Mouse (Mus musculus) CD8-positive naive resting alpha-beta T cell, adult 2 months (primary cell): ENCODE data around the gene Apex1.
"Not testable (repeated sequence)": the region's sequence is repeated elsewhere in the genome, so short reads cannot be mapped to it uniquely, and the experiment has no call there.

ENCODE experiments used
- DNase-seq, 2 experiments: peaks; one replicate each; pipeline ENCODE4 v3.0.0; 2022; ENCODE audit warnings: low read depth in 2 of 2, low spot score in 2 of 2

The Apex1 gene

GRCm38 (mm10) chr14:50924281-50925064, at the start of gene Apex1, which contains the start of gene Osgep:
Gene Apex1 (plus strand): TSS chr14:50924968.
Gene Osgep (minus strand): TSS chr14:50924893.
- peak; percentile 96 to 98 for DNase-seq

DNA sequence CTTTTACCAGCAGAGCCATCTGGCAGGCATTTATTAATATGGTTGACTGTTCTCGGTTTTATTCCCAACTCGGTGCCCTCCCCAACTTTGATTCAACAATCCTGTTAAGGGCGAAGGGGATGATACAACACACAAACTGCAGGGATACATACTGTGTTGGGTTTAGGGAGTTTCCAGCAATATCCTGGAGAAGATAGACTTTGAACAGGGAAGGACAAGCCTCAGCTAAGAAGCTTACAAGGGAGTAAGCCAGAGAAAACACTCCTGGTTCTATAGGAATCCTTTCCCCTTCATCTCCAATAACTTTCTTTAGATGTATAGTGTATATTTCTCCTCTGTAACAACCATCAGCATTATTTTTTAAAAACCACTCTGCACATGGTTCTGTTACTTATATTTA, 49.6 kb upstream of the Apex1 start:
- no peak for DNase-seq

DNA sequence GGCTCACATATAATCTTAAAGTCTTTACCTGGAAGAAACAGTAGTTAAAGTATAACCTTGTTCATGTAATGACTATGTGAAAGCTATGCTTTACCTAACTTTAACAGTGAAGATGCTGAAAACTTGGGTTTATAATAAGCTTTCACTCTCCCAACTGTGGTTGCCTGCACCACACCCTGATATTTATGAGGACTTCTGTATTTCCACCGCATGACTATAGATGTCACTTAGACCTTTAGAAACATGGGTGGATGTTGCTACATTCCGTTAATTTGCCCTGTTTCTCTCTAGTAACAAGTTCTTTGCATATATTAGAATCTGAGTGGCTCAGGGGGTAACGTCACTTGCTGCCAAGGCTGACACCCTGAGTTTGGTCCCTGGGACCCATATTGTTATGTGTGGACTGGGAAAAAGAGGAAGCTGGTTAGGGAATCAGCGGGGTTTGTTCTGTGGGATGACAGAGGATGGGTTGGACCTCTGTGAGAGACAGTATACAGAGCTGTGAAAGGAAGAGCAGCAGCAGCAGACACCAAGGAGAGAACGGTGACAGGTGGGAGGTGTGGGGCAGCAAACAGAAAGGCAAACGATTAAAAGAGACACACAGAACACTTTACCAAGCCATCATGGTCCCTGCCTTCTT, 49.1 kb upstream of the Apex1 start:
- no peak for DNase-seq

DNA sequence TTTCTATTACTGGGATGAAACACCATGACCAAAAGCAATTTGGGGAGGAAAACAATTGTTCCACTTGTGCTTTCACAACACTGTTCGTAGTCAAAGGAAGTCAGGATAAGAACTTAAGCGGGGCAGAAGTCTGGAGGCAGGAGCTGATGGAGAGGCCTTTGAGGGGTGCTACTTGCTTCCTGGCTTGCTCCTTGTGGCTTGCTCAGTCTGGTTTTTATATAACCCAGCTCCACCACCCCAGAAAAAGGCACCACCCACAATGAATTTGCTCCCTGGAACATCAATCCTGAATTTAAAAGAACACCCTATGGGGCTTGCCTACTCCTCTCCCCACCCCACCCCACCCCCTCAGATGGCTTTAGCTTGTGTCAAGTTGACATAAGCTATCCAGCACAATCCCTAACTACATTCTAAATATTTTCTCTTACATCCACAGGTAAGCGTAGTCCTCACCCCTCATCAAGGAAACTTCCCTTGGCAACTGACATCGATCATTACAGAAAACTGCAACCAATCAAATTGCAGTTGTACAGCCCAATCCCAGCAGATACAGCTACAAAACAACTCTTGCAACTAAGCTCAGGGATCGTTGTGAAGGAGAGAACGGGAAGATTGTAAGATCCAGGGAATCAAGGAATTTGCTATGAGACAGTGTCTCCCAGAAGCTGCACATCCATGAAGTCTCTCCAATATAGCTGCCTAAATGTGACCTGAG, 48.4 kb upstream of the Apex1 start:
- DNase-seq, result no peak

DNA sequence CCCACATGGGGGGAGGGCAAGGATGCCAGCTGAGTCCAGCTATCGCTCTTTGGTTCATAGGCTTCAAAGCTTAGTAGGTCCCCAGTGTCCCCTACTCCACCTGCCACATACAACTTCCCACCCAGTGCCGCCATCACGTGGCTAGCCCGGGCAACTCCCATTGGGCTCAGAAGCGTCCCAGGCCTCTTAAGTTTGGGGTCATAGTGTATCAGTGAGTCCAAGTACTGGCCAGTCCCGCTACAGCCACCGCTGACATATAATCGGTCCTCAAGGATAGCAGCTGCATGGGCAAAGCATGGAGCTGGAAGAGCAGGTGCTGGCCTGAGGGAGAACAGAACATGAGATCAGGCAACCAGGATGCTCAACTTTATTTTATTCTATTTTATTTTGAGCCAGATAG, 33.1 kb upstream of the Apex1 start:
- no peak for DNase-seq

GRCm38 (mm10) chr14:50892091-50892490, 32.7 kb upstream of the Apex1 start:
- no peak for DNase-seq

DNA sequence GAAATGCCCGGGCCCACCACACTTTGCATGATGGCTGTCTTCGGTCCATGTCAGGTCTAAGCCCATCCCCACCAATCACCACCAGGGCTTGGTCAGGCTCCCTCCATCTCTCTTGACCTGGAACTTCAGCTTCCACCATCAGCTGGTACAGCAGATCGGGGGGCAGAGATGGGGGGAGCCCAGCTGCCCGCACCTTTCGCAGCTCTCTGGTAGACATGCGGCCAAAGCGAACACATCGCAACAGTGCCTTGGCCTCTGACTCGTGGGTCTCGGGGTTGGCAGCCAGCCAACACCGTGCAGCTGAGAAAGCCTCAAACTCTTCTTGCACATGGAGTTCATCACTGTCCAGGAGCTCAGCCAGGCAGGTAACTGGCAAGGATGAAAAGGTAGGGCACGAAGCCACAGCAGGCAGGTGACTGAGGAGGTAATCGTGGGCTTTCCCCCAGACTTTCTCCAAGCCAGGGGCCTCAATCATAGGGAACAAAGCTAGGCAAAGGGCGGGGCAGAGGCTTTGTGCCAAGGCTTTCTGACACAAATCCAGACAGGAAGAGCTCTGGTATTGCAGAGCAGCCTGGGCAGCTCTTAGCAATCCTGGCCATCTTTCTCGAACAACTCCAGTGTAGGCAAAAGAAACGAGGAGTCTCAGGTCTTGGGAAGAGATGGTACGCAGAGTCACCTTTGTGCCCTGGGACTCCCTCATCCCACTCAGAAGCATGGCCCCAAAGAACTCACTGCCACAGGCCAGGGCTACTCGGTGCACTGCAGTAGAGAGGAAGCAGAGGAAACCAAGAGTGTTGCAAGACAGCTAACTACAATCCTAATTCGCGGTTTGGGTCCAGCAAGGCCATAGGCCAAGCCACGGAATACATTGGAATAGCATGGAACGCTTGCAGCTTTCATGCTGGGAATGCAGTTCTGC, 32.0 kb upstream of the Apex1 start:
- no peak for DNase-seq

- DNase-seq, result no peak
Measured at GRCm38 (mm10) chr14:50895407-50895806, 29.4 kb upstream of the Apex1 start.

GRCm38 (mm10) chr14:50895985-50896746, 28.6 kb upstream of the Apex1 start:
- DNase-seq, result no peak

GRCm38 (mm10) chr14:50896747-50897373, 27.9 kb upstream of the Apex1 start:
- no peak for DNase-seq

DNA sequence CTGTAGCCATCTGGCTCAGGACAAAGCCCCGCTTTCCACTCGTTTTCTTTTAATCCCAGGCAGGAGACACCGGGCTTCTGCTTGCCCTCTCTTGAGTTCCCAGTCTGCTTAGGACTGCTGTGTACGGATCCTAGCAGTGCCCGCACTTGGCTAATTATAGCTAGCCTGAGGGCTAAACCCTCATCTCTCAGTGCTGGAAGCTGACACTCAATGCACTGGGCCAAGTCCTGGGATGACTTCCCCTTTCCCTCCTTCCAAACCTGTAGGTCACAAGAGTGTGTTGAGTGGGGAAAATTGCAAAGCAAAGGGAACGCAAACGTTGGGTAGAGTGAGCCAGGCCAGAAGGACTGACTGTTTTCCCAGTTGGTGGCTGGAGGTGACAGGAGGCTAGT, 27.4 kb upstream of the Apex1 start, which contains the start of gene Klhl33:
Klhl33 (minus strand) TSS at position 134 of the 392 bp plus-strand sequence.
- no peak for DNase-seq

DNA sequence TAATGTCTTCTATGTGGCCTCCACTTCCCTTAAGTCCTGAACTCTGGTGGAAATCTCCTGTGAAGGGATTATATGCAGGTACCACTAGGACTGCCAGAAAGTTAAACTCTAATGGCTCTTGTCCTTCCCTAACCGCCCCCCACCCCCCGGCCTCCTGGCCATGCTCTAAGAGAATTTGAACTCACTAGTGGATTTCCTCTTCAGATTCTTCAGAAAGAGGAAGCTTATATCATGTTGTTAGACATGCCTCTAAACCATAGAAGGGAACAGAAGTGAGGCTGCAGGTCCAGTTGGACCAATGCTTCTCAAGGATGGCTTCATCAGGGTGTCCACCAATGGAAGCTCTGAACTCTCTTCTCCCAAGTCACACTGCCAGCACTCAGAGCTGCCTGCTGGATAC, 26.8 kb upstream of the Apex1 start:
- not testable (repeated sequence) for DNase-seq

DNA sequence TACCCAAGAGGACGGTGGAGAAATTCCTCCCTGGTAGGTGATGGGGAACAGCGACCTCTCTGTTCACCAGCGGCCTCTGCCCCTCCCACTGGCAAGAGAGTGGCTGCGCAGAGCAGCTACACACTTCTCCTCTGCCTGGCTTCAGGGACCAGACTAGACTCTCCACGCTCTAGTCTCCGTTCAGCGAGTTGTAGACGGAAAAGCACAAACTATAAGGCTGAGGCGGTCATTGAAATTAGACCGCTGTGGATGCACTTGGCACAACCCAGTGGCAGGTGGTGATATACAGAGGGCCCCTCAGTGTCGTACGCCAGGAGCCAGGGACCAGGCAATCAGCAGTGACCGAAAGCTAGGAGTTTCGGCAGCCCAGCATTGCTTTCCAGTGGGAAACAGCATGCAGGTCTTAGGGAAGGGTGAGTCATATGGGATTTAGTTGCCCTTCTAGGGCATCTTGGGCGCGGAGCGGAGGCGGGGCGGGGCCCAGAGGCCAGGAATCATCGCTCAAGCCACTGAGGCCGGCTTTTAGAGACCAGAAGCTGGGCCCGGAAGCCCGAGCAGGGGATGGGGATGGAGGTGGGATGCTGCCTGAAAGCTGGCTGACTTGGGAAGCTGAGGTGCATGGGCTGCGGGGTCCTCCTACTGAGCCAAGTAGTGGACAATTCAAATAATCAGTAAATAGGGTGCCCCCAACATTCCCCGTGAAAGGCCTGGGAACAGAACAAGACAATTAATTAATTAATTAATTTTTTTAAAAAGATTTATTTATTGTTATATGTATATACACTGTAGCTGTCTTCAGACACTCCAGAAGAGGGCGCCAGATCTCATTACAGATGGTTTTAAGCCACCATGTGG, 20.6 kb upstream of the Apex1 start:
- no peak for DNase-seq

DNA sequence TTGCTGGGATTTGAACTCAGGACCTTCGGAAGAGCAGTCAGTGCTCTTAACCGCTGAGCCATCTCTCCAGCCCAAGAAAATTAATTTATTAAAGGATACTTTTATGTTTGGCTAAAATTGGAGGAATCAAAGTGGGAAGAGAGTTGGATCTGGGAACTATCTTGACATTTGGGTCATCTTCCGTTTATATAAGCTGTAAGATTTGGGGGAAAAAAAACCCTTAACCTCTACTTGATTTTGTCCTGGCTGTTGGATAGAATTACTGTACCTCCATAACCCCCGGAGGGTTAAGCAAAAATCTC, 20.0 kb upstream of the Apex1 start:
- DNase-seq, result no peak

GRCm38 (mm10) chr14:50905327-50905726, 19.4 kb upstream of the Apex1 start:
- DNase-seq, result not testable (repeated sequence)

- no peak for DNase-seq
Measured at GRCm38 (mm10) chr14:50908126-50908525, 16.6 kb upstream of the Apex1 start.

GRCm38 (mm10) chr14:50911356-50911755, 13.4 kb upstream of the Apex1 start:
- no peak for DNase-seq

GRCm38 (mm10) chr14:50923437-50923836, 1.3 kb upstream of the Apex1 start:
- DNase-seq, result not testable (repeated sequence)
